Mouse (Mus musculus) B cell, adult 67 days (primary cell): Measurements from ENCODE around the gene Ppp1r36. TPM values are rescaled to one million over a fixed set of nuclear protein-coding genes. Genes with fewer than 3 reads are reported as not detected.

Experiments
- total RNA-seq, 2 experiments: library from RNA; stranded (reverse); gene quantifications; 4 replicates each; pipeline ENCODE4 v1.2.4; 2023

Gene Ppp1r36
- not detected for total RNA-seq

GRCm38 (mm10) chr12:76417433-76417854, at the start of gene Ppp1r36:
TSS of gene Ppp1r36 (plus strand) at chr12:76417538.

GRCm38 (mm10) chr12:76369206-76369977, 47.9 kb upstream of the Ppp1r36 start, which contains the start of gene Zbtb25:
TSS of gene Zbtb25 (minus strand) at chr12:76369602.

GRCm38 (mm10) chr12:76369978-76370830, 47.1 kb upstream of the Ppp1r36 start, which contains the start of gene Zbtb1:
TSS of gene Zbtb1 (plus strand) at chr12:76370266.

GRCm38 (mm10) chr12:76403886-76404537, 13.3 kb upstream of the Ppp1r36 start, which contains the start of gene Hspa2:
TSS of gene Hspa2 (plus strand) at chr12:76404176.

Other genes starting within 250 kb of the Ppp1r36 start
- not detected for gene Esr2, start 240.3 kb upstream of the Ppp1r36 start, total RNA-seq
- 1 to 10 TPM in 1 of 2 experiments, under 1 TPM in 1; 0.95 to 1.1 TPM for gene Tex21, start 170.8 kb upstream of the Ppp1r36 start, total RNA-seq
- gene Mthfd1, start 162.2 kb upstream of the Ppp1r36 start, total RNA-seq = 10 to 100 TPM; 56.5 TPM
- gene Akap5, start 92.6 kb upstream of the Ppp1r36 start, total RNA-seq = 1 to 10 TPM; 1.6 to 2.3 TPM
- 10 to 100 TPM; 35.8 to 39.0 TPM for gene Zbtb25, start 47.9 kb upstream of the Ppp1r36 start, total RNA-seq
- 10 to 100 TPM; 15.1 to 19.3 TPM for gene Zbtb1, start 47.3 kb upstream of the Ppp1r36 start, total RNA-seq
- gene Hspa2, start 13.4 kb upstream of the Ppp1r36 start, total RNA-seq = 1 to 10 TPM; 9.9 to 10.0 TPM
- gene Plekhg3, start 113.4 kb downstream of the Ppp1r36 start, total RNA-seq = 10 to 100 TPM; 27.6 to 29.0 TPM